In genomic region chr13:40937586-40937985, GRCm38 (mm10) we compare ENCODE assay signal across 14 mouse cellular contexts.
"Had no signal": no experiment of that assay in that cellular context is flagged by ENCODE, and none has a peak within 500 bp of the region (broad histone marks: within the 10 kb centered on the region; RNA-seq: fewer than 3 reads in every experiment).

No protein-coding gene starts in this region.

- H3K27me3 ChIP-seq: limb, embryonic 12.5 days; liver, embryonic 13.5 days; lung, embryonic 15.5 days; megakaryocyte, embryonic 14.5 days; midbrain, embryonic 12.5 days had no signal

- DNase-seq: kidney, postnatal 36 days; liver; liver, embryonic 13.5 days; liver, postnatal 0 days; lung, postnatal 14 days; right cerebral cortex, adult 18-20 months; right cerebral cortex, postnatal 25 days; thymus, postnatal 36 days had no signal

- H3K4me1 ChIP-seq: limb, embryonic 12.5 days; liver, embryonic 13.5 days had no signal

- H3K36me3 ChIP-seq: limb, embryonic 12.5 days; liver, embryonic 13.5 days; lung, embryonic 15.5 days; midbrain, embryonic 12.5 days had no signal

- H3K9ac ChIP-seq: limb, embryonic 12.5 days; liver, embryonic 13.5 days; liver, postnatal 0 days; lung, embryonic 15.5 days; midbrain, embryonic 12.5 days had no signal

- H3K4me3 ChIP-seq: limb, embryonic 12.5 days; liver, embryonic 13.5 days; lung, embryonic 15.5 days; megakaryocyte, embryonic 14.5 days; midbrain, embryonic 12.5 days had no signal

- H3K27ac ChIP-seq: kidney, postnatal 0 days; limb, embryonic 12.5 days; liver, embryonic 13.5 days; lung, embryonic 15.5 days; macrophage; midbrain, embryonic 12.5 days had no signal
